Mouse (Mus musculus) Patski (cell line): ENCODE data around the gene Apoa5. TPM values are rescaled to one million over a fixed set of nuclear protein-coding genes. Genes with fewer than 3 reads are reported as not detected.

Experiments
- ATAC-seq: fragments of 100-300 bp; one replicate; pipeline ENCODE4 v1.8.0; 2021
- CTCF ChIA-PET: fragments of 350-600 bp; sonication (Branson Sonifier 250); formaldehyde crosslinking; loops from one replicate; lab custom pipeline; 2022; ENCODE audit warnings: inconsistent platforms; lab: Charles Lee
- POLR2A ChIA-PET: fragments of 350-600 bp; sonication (Branson Sonifier 250); formaldehyde crosslinking; loops from one replicate; lab custom pipeline; 2022; ENCODE audit warnings: antibody characterized with exemption, inconsistent platforms; lab: Charles Lee
- DNase-seq: peaks from one replicate; pipeline ENCODE4 v3.0.0-alpha.2; 2011; ENCODE audit warnings: low read depth, low spot score
- H3K27me3 ChIP-seq: fragments of 371-371 bp; one replicate; pipeline ENCODE4 v1.5.1; 2021
- CTCF ChIP-seq: fragments of 100-300 bp; IDR thresholded peaks from one replicate; pipeline ENCODE4 v1.5.1; 2021
- in situ Hi-C: fragments of 300-500 bp; cut with MboI; formaldehyde crosslinking; loops from 3 replicates; pipeline ENCODE4 v1.11.1; 2018; ENCODE audit warnings: low pct_unique_long_range_greater_than_20kb, mixed read lengths
- polyA plus RNA-seq: library from polyadenylated mRNA; unstranded; gene quantifications from one replicate; pipeline ENCODE4 v1.2.3, GENCODE M21; 2021

The Apoa5 gene
- polyA plus RNA-seq, result not detected

GRCm38 (mm10) chr9:46268343-46268873, at the start of gene Apoa5:
TSS of gene Apoa5 (plus strand) at chr9:46268633.
- ChIA-PET POLR2A (no interaction called here), CTCF (no interaction called here)
- peaks cover 39% of the 10 kb centered on the region for H3K27me3 ChIP-seq
- DNase-seq (no peak), ATAC-seq (no peak)
- in situ Hi-C loops, result no loop called here
- TF ChIP-seq CTCF, result no peak

- in situ Hi-C loops, result no loop called here
- H3K27me3 ChIP-seq, result no peaks in the 10 kb centered on the region
- DNase-seq (no peak), ATAC-seq (no peak)
- ChIA-PET CTCF (no interaction called here), POLR2A (no interaction called here)
- TF ChIP-seq CTCF, result no peak
Observed at GRCm38 (mm10) chr9:46223090-46223489, 45.3 kb upstream of the Apoa5 start.

- no peaks in the 10 kb centered on the region for H3K27me3 ChIP-seq
- TF ChIP-seq CTCF, result no peak
- in situ Hi-C loops, result no loop called here
- DNase-seq (no peak), ATAC-seq (no peak)
- ChIA-PET POLR2A (no interaction called here), CTCF (no interaction called here)
Observed at GRCm38 (mm10) chr9:46224101-46224500, 44.3 kb upstream of the Apoa5 start.

GRCm38 (mm10) chr9:46224945-46225660, 43.3 kb upstream of the Apoa5 start:
- no peaks in the 10 kb centered on the region for H3K27me3 ChIP-seq
- in situ Hi-C loops, result no loop called here
- no peak for TF ChIP-seq CTCF
- ChIA-PET POLR2A (no interaction called here), CTCF (no interaction called here)
- ATAC-seq, result no peak
- no peak for DNase-seq

GRCm38 (mm10) chr9:46227064-46227614, 41.3 kb upstream of the Apoa5 start:
- no peaks in the 10 kb centered on the region for H3K27me3 ChIP-seq
- ATAC-seq (no peak), DNase-seq (no peak)
- POLR2A ChIA-PET, result interaction anchor here (1.0 kb wide), 1 partner anchor 10 kb away, joined by 3 read pairs; no protein-coding TSS in a partner anchor
- in situ Hi-C loops, result no loop called here
- CTCF ChIA-PET, result no interaction called here
- no peak for TF ChIP-seq CTCF

- in situ Hi-C loops, result no loop called here
- ChIA-PET POLR2A (interaction anchor here (2.3 kb wide), 1 partner anchor 13 kb away, joined by 12 read pairs; no protein-coding TSS in a partner anchor), CTCF (interaction anchor here (1.3 to 2.3 kb wide), 3 partner anchors 11 to 24 kb away, joined by 3 to 19 read pairs (median 3); no protein-coding TSS in a partner anchor)
- H3K27me3 ChIP-seq, result no peaks in the 10 kb centered on the region
- DNase-seq, result no peak
- no peak for TF ChIP-seq CTCF
- no peak for ATAC-seq
Observed at GRCm38 (mm10) chr9:46228491-46228890, 39.9 kb upstream of the Apoa5 start, which contains the start of gene Apoa1. TSS of gene Apoa1 (plus strand) at chr9:46228580.

GRCm38 (mm10) chr9:46229573-46230449, 38.6 kb upstream of the Apoa5 start:
- H3K27me3 ChIP-seq, result peaks cover 4% of the 10 kb centered on the region
- ATAC-seq (peak; percentile 82), DNase-seq (peak; percentile 25)
- POLR2A ChIA-PET, result interaction anchor here (2.3 kb wide), 1 partner anchor 14 kb away, joined by 12 read pairs; no protein-coding TSS in a partner anchor
- in situ Hi-C loops, result no loop called here
- TF ChIP-seq CTCF, result peak; percentile 99
- CTCF ChIA-PET, result interaction anchor here (0.9 to 2.3 kb wide), 11 partner anchors 9 to 265 kb away, joined by 3 to 19 read pairs (median 4); no protein-coding TSS in a partner anchor

GRCm38 (mm10) chr9:46230450-46230975, 37.9 kb upstream of the Apoa5 start:
- no peak for TF ChIP-seq CTCF
- ChIA-PET CTCF (interaction anchor here (1.0 to 2.3 kb wide), 9 partner anchors 9 to 266 kb away, joined by 3 to 19 read pairs (median 5); no protein-coding TSS in a partner anchor), POLR2A (interaction anchor here (2.3 kb wide), 1 partner anchor 15 kb away, joined by 12 read pairs; no protein-coding TSS in a partner anchor)
- H3K27me3 ChIP-seq, result peaks cover 4% of the 10 kb centered on the region
- no peak for DNase-seq
- in situ Hi-C loops, result no loop called here
- ATAC-seq, result no peak

GRCm38 (mm10) chr9:46235196-46235595, 33.2 kb upstream of the Apoa5 start:
- ATAC-seq (no peak), DNase-seq (no peak)
- peaks cover 14% of the 10 kb centered on the region for H3K27me3 ChIP-seq
- in situ Hi-C loops, result no loop called here
- ChIA-PET CTCF (interaction anchor here (0.7 kb wide), 1 partner anchor 314 kb away, joined by 3 read pairs; no protein-coding TSS in a partner anchor), POLR2A (no interaction called here)
- TF ChIP-seq CTCF, result no peak

GRCm38 (mm10) chr9:46235596-46235648, 33.0 kb upstream of the Apoa5 start, which contains the start of gene Apoc3:
TSS of gene Apoc3 (minus strand) at chr9:46235636.
- ChIA-PET CTCF (interaction anchor here (0.7 kb wide), 1 partner anchor 315 kb away, joined by 3 read pairs; no protein-coding TSS in a partner anchor), POLR2A (no interaction called here)
- no peak for ATAC-seq
- in situ Hi-C loops, result no loop called here
- TF ChIP-seq CTCF, result no peak
- peaks cover 16% of the 10 kb centered on the region for H3K27me3 ChIP-seq
- DNase-seq, result no peak
